Mouse (Mus musculus): Measurements from ENCODE around the gene Map3k7. TPM values are rescaled to one million over a fixed set of nuclear protein-coding genes. Genes with fewer than 3 reads are reported as not detected.
A peak's percentile ranks its signal among the peaks of the same experiment; 100 is the strongest.
"Not testable (repeated sequence)": the region's sequence is repeated elsewhere in the genome, so short reads cannot be mapped to it uniquely, and the experiment has no call there.

Map3k7 gene
- polyA plus RNA-seq, 1 experiment from 2014 or later: 12.5 TPM

DNA sequence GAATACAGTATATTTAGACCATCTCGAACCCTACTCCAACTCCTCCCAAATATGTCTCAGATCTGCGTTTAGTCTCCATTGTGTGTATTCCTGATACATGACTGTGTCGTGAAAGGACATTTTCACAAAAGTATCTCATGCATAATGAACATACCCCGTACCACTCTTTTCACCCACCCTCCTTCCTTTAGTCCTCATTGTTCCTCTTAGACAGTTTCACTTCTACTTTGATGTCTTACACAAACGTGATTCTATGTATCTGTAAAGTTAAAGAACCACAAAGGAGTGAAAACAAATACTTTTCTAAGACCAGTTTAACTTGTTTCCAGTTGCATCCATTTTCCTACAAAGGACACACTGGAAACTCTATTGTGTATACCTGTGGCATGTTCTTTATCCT, 46.9 kb downstream of the Map3k7 start:
- no peak for ATAC-seq (ENCODE audit: insufficient read depth, low FRiP score)
- Histone ChIP-seq H3K4me1 (ENCODE audit: control insufficient read depth, insufficient read depth, low read length) (no peaks in the 10 kb centered on the region), H3K36me3 (ENCODE audit: control insufficient read depth, insufficient read depth, low read length) (peaks cover 13% of the 10 kb centered on the region), H3K27me3 (ENCODE audit: control insufficient read depth, insufficient read depth, low read length) (no peaks in the 10 kb centered on the region), H3K9ac (ENCODE audit: low read length) (no peak overlapping the region), H3K9me3 (replicated peaks; ENCODE audit: control insufficient read depth, low read length) (no peaks in the 10 kb centered on the region), H3K4me2 (ENCODE audit: low read depth, low read length) (no peak overlapping the region), H3K4me3 (replicated peaks; ENCODE audit: low read length) (no peak overlapping the region), H3K27ac (ENCODE audit: low read length) (0 out of 2 replicates have a peak overlapping the region, but pooled peaks have one; percentile 14)
- 83% methylated on average over 5 of the region's 5 CpGs for WGBS

DNA sequence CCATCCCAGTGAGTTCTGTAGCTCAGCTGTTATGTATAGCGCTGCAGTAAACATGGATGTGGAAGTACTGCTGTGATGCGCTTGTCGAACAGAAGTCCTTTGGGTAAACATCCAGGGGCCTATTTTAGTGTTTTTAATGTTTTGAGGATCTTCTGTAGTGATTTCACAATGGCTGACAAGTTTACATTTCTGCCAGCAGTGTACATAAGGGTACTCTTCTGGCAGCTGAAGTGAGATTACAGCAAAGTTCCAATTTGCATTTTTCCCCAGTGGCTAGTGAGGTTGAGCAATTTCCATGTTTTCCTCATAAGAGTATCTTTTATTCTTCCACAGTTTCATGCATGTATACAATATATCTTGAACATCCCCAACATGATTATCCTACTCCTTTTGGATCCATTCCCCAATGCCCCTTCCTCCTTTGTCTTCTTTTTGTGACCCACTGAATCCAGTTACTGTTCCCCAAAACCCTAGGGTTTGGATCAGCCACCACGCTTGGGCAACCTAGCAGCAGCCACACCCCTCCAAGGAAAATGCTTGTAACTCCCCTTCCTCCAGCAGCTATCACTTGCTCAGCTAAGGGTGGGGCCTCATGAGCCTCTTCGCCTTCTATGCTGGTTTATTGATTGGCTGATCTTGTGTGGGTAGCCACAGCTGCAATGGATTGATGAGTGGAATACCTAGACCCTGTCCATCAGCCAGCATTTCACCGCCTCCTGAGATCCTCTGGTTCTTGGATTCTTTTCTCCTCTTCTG, 47.5 kb downstream of the Map3k7 start:
- Histone ChIP-seq H3K4me3 (replicated peaks; ENCODE audit: low read length) (no peak overlapping the region), H3K27me3 (ENCODE audit: control insufficient read depth, insufficient read depth, low read length) (no peaks in the 10 kb centered on the region), H3K9ac (ENCODE audit: low read length) (no peak overlapping the region), H3K4me2 (ENCODE audit: low read depth, low read length) (no peak overlapping the region), H3K9me3 (replicated peaks; ENCODE audit: control insufficient read depth, low read length) (no peaks in the 10 kb centered on the region), H3K36me3 (ENCODE audit: control insufficient read depth, insufficient read depth, low read length) (peaks cover 19% of the 10 kb centered on the region), H3K4me1 (ENCODE audit: control insufficient read depth, insufficient read depth, low read length) (no peaks in the 10 kb centered on the region), H3K27ac (ENCODE audit: low read length) (0 out of 2 replicates have a peak overlapping the region, but pooled peaks have one; percentile 14)
- ATAC-seq (ENCODE audit: insufficient read depth, low FRiP score): no peak
- WGBS: 81% methylated on average over 6 of the region's 6 CpGs

DNA sequence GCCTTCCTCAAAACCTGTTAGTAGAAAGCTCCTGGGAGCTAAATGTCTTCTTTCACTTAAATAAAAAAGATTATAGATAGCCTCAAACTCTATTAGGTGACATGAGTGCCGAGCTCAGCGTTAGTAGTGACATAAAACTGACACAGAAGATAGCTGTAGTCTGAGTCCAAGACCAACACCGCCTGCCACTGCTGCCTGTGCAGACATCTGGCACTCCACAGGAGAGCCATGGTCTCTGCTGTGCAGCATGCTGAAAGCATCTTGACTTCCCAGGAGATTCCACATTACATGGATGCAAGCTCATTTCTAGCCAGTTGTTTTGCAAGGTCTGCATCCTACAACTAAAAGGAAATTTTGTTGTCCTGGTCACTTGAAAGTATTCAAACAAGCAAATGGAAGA, 57.2 kb downstream of the Map3k7 start:
- H3K4me2 ChIP-seq (ENCODE audit: low read depth, low read length): no peak overlapping the region
- H3K9me3 ChIP-seq (replicated peaks; ENCODE audit: control insufficient read depth, low read length): no peaks in the 10 kb centered on the region
- no peaks in the 10 kb centered on the region for H3K4me1 ChIP-seq (ENCODE audit: control insufficient read depth, insufficient read depth, low read length)
- no peak for ATAC-seq (ENCODE audit: insufficient read depth, low FRiP score)
- H3K27me3 ChIP-seq (ENCODE audit: control insufficient read depth, insufficient read depth, low read length): no peaks in the 10 kb centered on the region
- no peak overlapping the region for H3K4me3 ChIP-seq (replicated peaks; ENCODE audit: low read length)
- no peak overlapping the region for H3K9ac ChIP-seq (ENCODE audit: low read length)
- peaks cover 25% of the 10 kb centered on the region for H3K36me3 ChIP-seq (ENCODE audit: control insufficient read depth, insufficient read depth, low read length)
- H3K27ac ChIP-seq (ENCODE audit: low read length): no peak overlapping the region
- WGBS: 84% methylated on average over 3 of the region's 3 CpGs

DNA sequence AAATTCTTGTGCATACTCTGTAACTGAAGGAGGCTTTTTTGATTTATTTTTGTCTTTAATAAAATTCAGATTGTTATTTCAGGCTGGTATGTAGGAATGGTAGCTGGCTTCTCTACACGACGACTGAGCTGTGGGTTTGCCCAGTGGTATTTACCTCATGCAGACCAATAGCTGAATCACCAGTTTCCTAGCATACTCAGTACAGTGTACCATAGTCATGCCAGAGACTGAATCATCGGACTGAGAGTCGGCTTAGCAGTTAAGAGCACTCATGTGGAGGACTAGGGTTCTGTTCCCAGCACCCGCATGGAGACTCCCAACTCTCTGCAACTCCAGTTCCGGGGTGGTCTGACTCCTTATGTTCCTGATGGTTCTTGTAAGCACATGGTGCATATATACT, 58.4 kb downstream of the Map3k7 start:
- WGBS: 91% methylated on average over 6 of the region's 6 CpGs
- Histone ChIP-seq H3K4me2 (ENCODE audit: low read depth, low read length) (no peak overlapping the region), H3K27ac (ENCODE audit: low read length) (no peak overlapping the region), H3K9ac (ENCODE audit: low read length) (no peak overlapping the region), H3K9me3 (replicated peaks; ENCODE audit: control insufficient read depth, low read length) (no peaks in the 10 kb centered on the region), H3K4me3 (replicated peaks; ENCODE audit: low read length) (no peak overlapping the region), H3K27me3 (ENCODE audit: control insufficient read depth, insufficient read depth, low read length) (no peaks in the 10 kb centered on the region), H3K4me1 (ENCODE audit: control insufficient read depth, insufficient read depth, low read length) (no peaks in the 10 kb centered on the region), H3K36me3 (ENCODE audit: control insufficient read depth, insufficient read depth, low read length) (peaks cover 20% of the 10 kb centered on the region; the same call in 1 of the 2 replicates)
- no peak for ATAC-seq (ENCODE audit: insufficient read depth, low FRiP score)

DNA sequence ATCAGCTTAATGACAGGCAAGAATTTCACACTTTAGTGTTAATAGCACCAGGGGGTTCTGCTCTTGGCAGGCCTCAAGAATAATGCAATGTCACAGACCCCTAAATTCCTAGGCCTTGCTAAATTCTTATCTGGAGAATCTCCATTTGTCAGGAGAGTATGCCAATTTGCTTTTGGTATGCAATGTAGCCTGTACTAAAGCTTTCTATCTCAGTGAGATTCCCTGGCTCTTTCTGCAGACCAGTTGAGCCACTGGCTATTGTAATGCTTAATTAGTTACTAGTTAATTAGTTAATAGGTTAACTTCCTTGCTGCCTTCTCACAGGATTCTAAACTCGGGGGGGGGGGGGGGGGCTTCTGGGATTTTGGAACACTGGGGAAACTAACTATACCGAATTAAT, 60.3 kb downstream of the Map3k7 start:
- H3K4me2 ChIP-seq (ENCODE audit: low read depth, low read length); H3K27ac ChIP-seq (ENCODE audit: low read length); H3K9me3 ChIP-seq (replicated peaks; ENCODE audit: control insufficient read depth, low read length); H3K9ac ChIP-seq (ENCODE audit: low read length); H3K4me1 ChIP-seq (ENCODE audit: control insufficient read depth, insufficient read depth, low read length); H3K36me3 ChIP-seq (ENCODE audit: control insufficient read depth, insufficient read depth, low read length); H3K4me3 ChIP-seq (replicated peaks; ENCODE audit: low read length); ATAC-seq (ENCODE audit: insufficient read depth, low FRiP score); H3K27me3 ChIP-seq (ENCODE audit: control insufficient read depth, insufficient read depth, low read length): not testable (repeated sequence)
- WGBS: 57% methylated on average over 2 of the region's 2 CpGs

DNA sequence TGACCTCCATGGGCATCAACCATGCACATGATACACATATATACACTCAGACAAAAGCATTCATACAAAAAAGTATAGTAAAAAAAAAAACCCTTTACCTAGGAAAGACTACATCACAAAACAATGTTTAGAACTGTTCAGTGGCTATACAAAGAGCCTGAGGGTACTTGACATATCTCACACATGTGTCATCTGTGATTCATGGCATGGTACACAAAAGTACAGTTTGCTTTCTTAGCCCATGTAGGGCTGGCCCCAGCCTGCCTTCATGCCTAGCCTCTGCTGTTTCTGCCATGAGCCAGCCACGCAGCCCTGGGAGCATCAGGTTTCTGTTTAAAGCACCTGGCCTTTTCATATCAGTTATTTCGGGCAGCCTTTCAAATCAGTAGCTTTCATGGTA, 61.2 kb downstream of the Map3k7 start:
- WGBS: 61% methylated on average over 2 of the region's 2 CpGs
- no peak overlapping the region for H3K4me2 ChIP-seq (ENCODE audit: low read depth, low read length)

DNA sequence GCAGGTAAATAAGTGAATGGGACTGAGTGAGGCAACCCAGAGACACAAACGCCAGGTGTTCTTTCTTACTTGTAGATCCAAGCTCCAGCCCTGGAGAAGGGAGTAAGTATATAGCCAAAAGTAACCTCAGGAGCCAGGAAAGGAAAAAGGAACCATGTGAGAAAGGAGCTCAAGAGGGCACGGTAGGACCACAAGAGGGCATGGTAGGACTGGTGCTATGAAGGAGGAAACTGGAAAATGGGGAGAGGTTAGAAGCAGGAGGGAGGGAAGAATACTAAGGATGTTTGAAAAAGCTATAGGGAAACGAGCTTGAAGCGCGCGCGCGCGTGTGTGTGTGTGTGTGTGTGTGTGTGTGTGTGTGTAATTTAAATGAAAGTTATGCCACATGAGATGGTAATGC, 63.2 kb downstream of the Map3k7 start:
- 87% methylated on average over 9 of the region's 9 CpGs for WGBS
- no peak for ATAC-seq (ENCODE audit: insufficient read depth, low FRiP score)

More for the DNA sequence above, 61.2 kb downstream of the Map3k7 start:
- Histone ChIP-seq H3K4me1 (ENCODE audit: control insufficient read depth, insufficient read depth, low read length) (no peaks in the 10 kb centered on the region), H3K9ac (ENCODE audit: low read length) (no peak overlapping the region), H3K27me3 (ENCODE audit: control insufficient read depth, insufficient read depth, low read length) (no peaks in the 10 kb centered on the region), H3K27ac (ENCODE audit: low read length) (no peak overlapping the region), H3K9me3 (replicated peaks; ENCODE audit: control insufficient read depth, low read length) (no peaks in the 10 kb centered on the region), H3K4me3 (replicated peaks; ENCODE audit: low read length) (no peak overlapping the region), H3K36me3 (ENCODE audit: control insufficient read depth, insufficient read depth, low read length) (0 out of 2 replicates have a peak, but pooled peaks cover 4% of the 10 kb centered on the region)
- ATAC-seq (ENCODE audit: insufficient read depth, low FRiP score): peak; percentile 21; the same call in 1 of the 2 replicates

DNA sequence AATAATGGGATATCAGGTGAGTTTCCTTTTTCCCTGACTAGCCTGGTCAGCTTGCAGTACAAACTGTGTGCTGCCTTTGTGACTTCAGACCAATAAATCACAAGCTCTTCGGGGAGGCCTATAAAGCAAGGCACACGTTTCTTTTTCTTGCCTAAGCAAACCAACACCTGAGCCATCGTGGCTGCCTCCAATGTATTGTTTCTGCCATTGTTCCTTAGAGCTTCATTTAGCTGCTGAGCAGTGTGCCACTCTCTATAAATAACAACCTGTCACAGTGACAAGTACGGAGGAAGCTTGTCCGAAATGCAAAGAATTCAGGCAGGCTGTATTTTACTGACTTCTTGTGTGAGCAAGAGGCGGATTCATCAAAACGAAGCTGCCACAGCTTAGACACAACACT, 73.4 kb downstream of the Map3k7 start:
- no peak overlapping the region for H3K4me2 ChIP-seq (ENCODE audit: low read depth, low read length)
- ATAC-seq (ENCODE audit: insufficient read depth, low FRiP score): no peak
- 46% methylated on average over 7 of the region's 7 CpGs for WGBS
- H3K27ac ChIP-seq (ENCODE audit: low read length): no peak overlapping the region
- no peaks in the 10 kb centered on the region for H3K36me3 ChIP-seq (ENCODE audit: control insufficient read depth, insufficient read depth, low read length)
- H3K27me3 ChIP-seq (ENCODE audit: control insufficient read depth, insufficient read depth, low read length): no peaks in the 10 kb centered on the region
- H3K9me3 ChIP-seq (replicated peaks; ENCODE audit: control insufficient read depth, low read length): no peaks in the 10 kb centered on the region
- H3K4me1 ChIP-seq (ENCODE audit: control insufficient read depth, insufficient read depth, low read length): no peaks in the 10 kb centered on the region
- no peak overlapping the region for H3K4me3 ChIP-seq (replicated peaks; ENCODE audit: low read length)
- H3K9ac ChIP-seq (ENCODE audit: low read length): no peak overlapping the region

More for the DNA sequence above, 63.2 kb downstream of the Map3k7 start:
- no peaks in the 10 kb centered on the region for H3K9me3 ChIP-seq (replicated peaks; ENCODE audit: control insufficient read depth, low read length)
- H3K27me3 ChIP-seq (ENCODE audit: control insufficient read depth, insufficient read depth, low read length): no peaks in the 10 kb centered on the region
- no peak overlapping the region for H3K27ac ChIP-seq (ENCODE audit: low read length)
- no peak overlapping the region for H3K4me2 ChIP-seq (ENCODE audit: low read depth, low read length)
- H3K9ac ChIP-seq (ENCODE audit: low read length): no peak overlapping the region
- no peaks in the 10 kb centered on the region for H3K36me3 ChIP-seq (ENCODE audit: control insufficient read depth, insufficient read depth, low read length)
- H3K4me1 ChIP-seq (ENCODE audit: control insufficient read depth, insufficient read depth, low read length): no peaks in the 10 kb centered on the region
- H3K4me3 ChIP-seq (replicated peaks; ENCODE audit: low read length): no peak overlapping the region

DNA sequence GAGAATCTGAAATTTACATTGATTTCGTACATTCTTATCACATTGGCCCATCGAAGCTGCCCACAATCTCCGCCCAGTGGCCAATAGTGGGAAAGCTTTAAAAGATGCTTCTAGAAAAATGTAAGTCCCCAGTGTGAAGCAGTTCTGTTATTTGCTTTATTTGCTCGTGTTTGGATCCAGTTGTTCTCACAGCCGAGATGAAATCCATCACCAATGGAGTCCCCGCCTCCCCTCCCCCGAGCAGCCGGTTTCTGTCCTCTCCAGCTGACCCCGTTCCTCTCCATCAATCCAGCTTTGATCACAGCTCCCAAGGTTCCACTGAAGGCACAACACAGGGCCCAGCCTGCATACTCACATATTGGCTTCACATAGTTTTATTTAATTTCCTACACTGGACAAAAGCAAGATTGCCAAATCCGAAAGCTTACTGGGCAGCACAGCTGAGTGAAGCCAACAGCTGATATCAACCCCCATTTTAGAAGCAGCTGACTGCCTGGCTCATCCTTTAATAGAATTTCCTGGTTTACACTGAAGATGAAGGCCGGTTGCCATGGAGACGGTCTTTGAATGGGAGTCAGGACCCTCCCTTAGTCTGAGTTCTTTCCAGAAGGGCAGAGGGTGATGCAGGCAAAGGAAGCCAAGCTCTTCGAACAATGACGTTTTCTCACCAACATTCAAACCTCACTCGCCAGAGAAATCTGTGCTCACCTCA, 78.0 kb downstream of the Map3k7 start:
- ATAC-seq (ENCODE audit: insufficient read depth, low FRiP score): no peak
- H3K4me2 ChIP-seq (ENCODE audit: low read depth, low read length): no peak overlapping the region
- no peaks in the 10 kb centered on the region for H3K4me1 ChIP-seq (ENCODE audit: control insufficient read depth, insufficient read depth, low read length)
- no peak overlapping the region for H3K4me3 ChIP-seq (replicated peaks; ENCODE audit: low read length)
- no peaks in the 10 kb centered on the region for H3K36me3 ChIP-seq (ENCODE audit: control insufficient read depth, insufficient read depth, low read length)
- H3K27me3 ChIP-seq (ENCODE audit: control insufficient read depth, insufficient read depth, low read length): no peaks in the 10 kb centered on the region
- H3K27ac ChIP-seq (ENCODE audit: low read length): no peak overlapping the region
- 57% methylated on average over 15 of the region's 15 CpGs for WGBS
- H3K9ac ChIP-seq (ENCODE audit: low read length): no peak overlapping the region
- no peaks in the 10 kb centered on the region for H3K9me3 ChIP-seq (replicated peaks; ENCODE audit: control insufficient read depth, low read length)
